21 mouse cellular contexts compared by ENCODE assay signal in the genomic region with DNA sequence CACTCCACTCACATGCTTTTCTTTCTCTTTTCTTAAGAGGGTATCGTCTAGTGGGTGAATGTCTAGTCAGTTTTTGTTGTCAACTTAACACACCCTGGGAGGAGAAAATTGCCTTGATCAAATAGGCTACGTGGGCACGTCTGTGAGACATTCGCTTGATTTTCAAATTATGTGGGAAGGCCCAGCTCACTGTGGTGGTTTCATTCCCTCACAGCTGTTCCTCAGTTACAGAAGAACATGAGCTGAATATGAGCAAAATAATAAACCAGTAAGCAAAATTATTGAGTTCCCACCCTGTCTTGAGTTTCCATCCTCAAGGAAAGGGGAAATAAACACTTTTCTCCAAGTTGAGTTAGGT.
"Had no signal": no experiment of that assay in that cellular context is flagged by ENCODE, and none has a peak within 500 bp of the region (broad histone marks: within the 10 kb centered on the region; RNA-seq: fewer than 3 reads in every experiment).

No protein-coding gene starts in this region.

- H3K27ac ChIP-seq: intestine, embryonic 15.5 days; kidney, embryonic 15.5 days; limb, embryonic 10.5 days; limb, embryonic 13.5 days; liver, embryonic 12.5 days; liver, embryonic 15.5 days; lung, embryonic 15.5 days; midbrain, embryonic 10.5 days; stomach, postnatal 0 days had no signal

- H3K4me3 ChIP-seq: intestine, embryonic 15.5 days; kidney, embryonic 15.5 days; limb, embryonic 10.5 days; limb, embryonic 13.5 days; liver, embryonic 12.5 days; liver, embryonic 15.5 days; lung, embryonic 15.5 days; megakaryocyte, embryonic 14.5 days; midbrain, embryonic 10.5 days had no signal

- H3K4me1 ChIP-seq: intestine, embryonic 15.5 days; kidney, embryonic 15.5 days; limb, embryonic 10.5 days; limb, embryonic 13.5 days; liver, embryonic 12.5 days; liver, embryonic 15.5 days; lung, embryonic 15.5 days; megakaryocyte, embryonic 14.5 days had no signal

- ATAC-seq: intestine, embryonic 15.5 days; liver, embryonic 12.5 days had no signal

- H3K9me3 ChIP-seq: intestine, embryonic 15.5 days; kidney, embryonic 15.5 days; limb, embryonic 10.5 days; limb, embryonic 13.5 days; liver, embryonic 12.5 days; liver, embryonic 15.5 days; lung, embryonic 15.5 days; midbrain, embryonic 10.5 days had no signal

- H3K27me3 ChIP-seq: intestine, embryonic 15.5 days; kidney, embryonic 15.5 days; limb, embryonic 13.5 days; liver, embryonic 12.5 days; liver, embryonic 15.5 days; lung, embryonic 15.5 days; megakaryocyte, embryonic 14.5 days had no signal

- DNase-seq: kidney, adult 11 months; kidney, adult 8-10 months; kidney, postnatal 10 days; kidney, postnatal 36 days; layer of hippocampus, postnatal 36 days; liver; lung, adult 18-20 months; lung, postnatal 10 days; lung, postnatal 36 days; right cerebral cortex, postnatal 4 days; thymus, postnatal 25 days had no signal

- H3K36me3 ChIP-seq: intestine, embryonic 15.5 days; kidney, embryonic 15.5 days; limb, embryonic 10.5 days; limb, embryonic 13.5 days; liver, embryonic 12.5 days; liver, embryonic 15.5 days; lung, embryonic 15.5 days; midbrain, embryonic 10.5 days had no signal
